Mouse (Mus musculus) limb, embryonic 14.5 days (tissue): ENCODE results near the gene Gdpd5. TPM values are rescaled to one million over a fixed set of nuclear protein-coding genes. Genes with fewer than 3 reads are reported as not detected.

ENCODE experiments used
- ATAC-seq: fragments of 200-750 bp; cut with Nextera tagmentation; 2 replicates; pipeline ENCODE4 v1.8.0; 2017; ENCODE audit warnings: low read depth, moderate number of reproducible peaks, moderate TSS enrichment; ENCODE audit not compliant: low FRiP score
- DNase-seq: peaks from one replicate; pipeline ENCODE4 v3.0.0-alpha.2; 2015; ENCODE audit warnings: low spot score
- H3K27ac ChIP-seq: fragments of 300-500 bp; sonication (generic); replicated peaks from 2 replicates; pipeline ENCODE4 v1.5.1; 2014; ENCODE audit warnings: low read depth, mild to moderate bottlenecking, low read length, moderate library complexity, mixed read lengths
- H3K27me3 ChIP-seq: fragments of 300-500 bp; sonication (generic); 2 replicates; pipeline ENCODE4 v1.6.1; 2014; ENCODE audit warnings: low read length, mixed read lengths; ENCODE audit not compliant: control insufficient read depth, insufficient read depth
- H3K36me3 ChIP-seq: fragments of 300-500 bp; sonication (generic); 2 replicates; pipeline ENCODE4 v1.6.1; 2014; ENCODE audit warnings: mild to moderate bottlenecking, low read length, moderate library complexity, mixed read lengths; ENCODE audit not compliant: control insufficient read depth, insufficient read depth
- H3K4me1 ChIP-seq: fragments of 300-500 bp; sonication (generic); 2 replicates; pipeline ENCODE4 v1.6.1; 2014; ENCODE audit warnings: antibody characterized with exemption, low read length, mixed read lengths; ENCODE audit not compliant: control insufficient read depth, insufficient read depth
- H3K4me2 ChIP-seq: fragments of 300-500 bp; sonication (generic); replicated peaks from 2 replicates; pipeline ENCODE4 v1.6.1; 2014; ENCODE audit warnings: low read depth, mild to moderate bottlenecking, low read length, moderate library complexity; ENCODE audit not compliant: severe bottlenecking
- H3K4me3 ChIP-seq: fragments of 300-500 bp; sonication (generic); replicated peaks from 2 replicates; pipeline ENCODE4 v1.5.1; 2014; ENCODE audit warnings: low read length
- H3K9ac ChIP-seq: fragments of 300-500 bp; sonication (generic); 2 replicates; pipeline ENCODE4 v1.6.1; 2014; ENCODE audit warnings: mild to moderate bottlenecking, low read depth, low read length, moderate library complexity; ENCODE audit not compliant: severe bottlenecking
- H3K9me3 ChIP-seq: fragments of 300-500 bp; sonication (generic); 2 replicates; pipeline ENCODE4 v1.6.1; 2016; ENCODE audit warnings: low read length; ENCODE audit not compliant: control insufficient read depth
- POLR2A ChIP-seq: fragments of 200-500 bp; IDR thresholded peaks from 2 replicates; pipeline ENCODE4 v1.8.0; 2012; ENCODE audit warnings: inconsistent platforms, mild to moderate bottlenecking, moderate library complexity, borderline replicate concordance; ENCODE audit not compliant: insufficient read depth, insufficient read length; ENCODE audit errors: extremely low read depth
- whole genome bisulfite sequencing: fragments of 180-500 bp; shearing (Covaris S2); extraction: QIAGEN DNeasy Blood & Tissue Kit; methylation state at CpG from one replicate; pipeline ENCODE4 v1.1.7; 2014; 5-methylcytosine and 5-hydroxymethylcytosine counted together
- polyA plus RNA-seq, 2 experiments: library from polyadenylated mRNA; depleted of rRNA in 1 of 2; stranded (reverse) in 1 of 2; unstranded in 1 of 2; fragments of >200 nt; fragmentation: Nextera tagmentation in 1 of 2; extraction: Ambion mirVana in 1 of 2; gene quantifications; 2 replicates each; pipeline versions ENCODE4 v1.2.1 to v1.2.3; 2012 to 2014

The Gdpd5 gene
- polyA plus RNA-seq, 2 experiments = 11.8 to 14.5 TPM

DNA sequence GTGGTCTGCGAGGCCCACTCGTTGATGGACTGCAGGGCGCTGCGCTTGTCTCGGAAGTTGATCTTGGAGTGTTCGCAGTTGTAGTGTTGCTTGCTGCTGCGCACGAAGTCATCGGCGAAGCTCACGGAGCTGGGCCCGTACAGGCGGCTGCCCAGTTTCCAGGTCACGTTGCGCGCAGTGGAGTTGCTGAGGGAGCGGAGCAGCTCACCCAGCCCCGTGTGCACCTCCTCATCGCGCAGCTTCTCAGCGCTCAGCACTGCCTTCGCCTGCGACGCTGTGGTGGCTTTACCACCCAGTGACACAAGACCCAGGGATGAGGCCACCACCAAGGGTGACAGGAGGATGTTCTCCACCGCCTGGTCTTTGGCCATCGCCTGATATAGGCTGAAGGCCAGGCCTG is 32.3 kb upstream of the Gdpd5 start:
- DNase-seq (no peak), ATAC-seq (no peak)
- H3K9ac ChIP-seq = no peak overlapping the region; the same call in 1 of the 2 replicates
- no peak overlapping the region for H3K27ac ChIP-seq
- no peak for TF ChIP-seq POLR2A
- no peaks in the 10 kb centered on the region for H3K9me3 ChIP-seq
- peak overlapping the region; percentile 87; the same call in 1 of the 2 replicates for H3K4me2 ChIP-seq
- 95% methylated on average over 26 of the region's 26 CpGs for WGBS
- peak overlapping the region; percentile 0; the same call in 1 of the 2 replicates for H3K4me3 ChIP-seq
- peaks cover 69% of the 10 kb centered on the region for H3K36me3 ChIP-seq
- no peaks in the 10 kb centered on the region for H3K27me3 ChIP-seq
- H3K4me1 ChIP-seq = peaks cover 15% of the 10 kb centered on the region

DNA sequence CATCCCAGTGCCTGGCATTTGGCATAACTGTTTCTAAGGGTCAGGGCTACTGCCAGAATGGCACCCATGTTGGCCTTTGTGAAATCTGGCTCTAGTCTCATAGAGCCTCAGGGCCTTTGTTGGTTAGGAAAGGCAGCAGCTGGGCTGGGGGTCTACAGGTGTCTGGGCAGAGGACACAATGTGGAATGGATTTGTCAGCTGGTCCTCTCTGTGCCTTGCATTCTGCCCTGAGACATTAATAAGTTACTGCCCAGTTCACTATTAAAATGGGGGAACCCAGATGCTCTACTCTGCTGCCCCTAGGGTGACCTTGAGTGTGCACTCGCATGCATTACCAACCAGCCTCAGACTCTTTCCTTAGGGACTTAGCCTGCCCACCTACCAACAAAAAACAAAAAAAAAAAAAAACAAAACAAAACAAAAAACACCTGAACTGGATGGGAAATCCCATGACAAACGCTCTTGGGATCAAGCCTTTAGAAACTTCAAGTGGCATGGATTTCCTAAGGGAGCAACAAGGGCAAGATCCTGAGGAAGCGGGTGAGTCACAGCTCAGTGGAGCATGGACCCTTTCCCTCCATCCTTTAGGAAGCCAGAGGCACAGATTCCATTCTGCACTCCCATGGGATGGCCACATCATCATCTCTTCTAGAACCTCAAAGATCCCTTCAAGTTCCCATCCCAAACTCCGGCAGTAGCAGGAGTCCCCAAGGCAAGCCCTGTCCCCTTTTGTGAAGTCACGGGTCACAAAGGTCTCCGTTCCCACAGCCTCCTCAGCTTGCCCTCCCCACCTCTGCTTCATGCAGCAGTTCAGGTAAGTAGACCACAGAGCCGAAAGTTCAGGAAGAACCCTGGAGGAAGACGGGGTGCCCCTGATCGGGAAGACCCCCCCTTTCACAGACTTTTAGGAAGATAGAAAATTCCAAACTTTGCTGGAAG is 31.2 kb upstream of the Gdpd5 start:
- Histone ChIP-seq H3K9me3 (no peaks in the 10 kb centered on the region), H3K36me3 (peaks cover 57% of the 10 kb centered on the region), H3K9ac (peak overlapping the region; percentile 93), H3K4me3 (peak overlapping the region; percentile 88), H3K27ac (0 out of 2 replicates have a peak overlapping the region, but pooled peaks have one; percentile 93), H3K27me3 (no peaks in the 10 kb centered on the region), H3K4me1 (peaks cover 25% of the 10 kb centered on the region), H3K4me2 (peak overlapping the region; percentile 87)
- no peak for DNase-seq
- WGBS = 62% methylated on average over 9 of the region's 9 CpGs
- ATAC-seq = no peak
- no peak for TF ChIP-seq POLR2A

- Histone ChIP-seq H3K4me2 (peak overlapping the region; percentile 87), H3K36me3 (peaks cover 45% of the 10 kb centered on the region), H3K9ac (peak overlapping the region; percentile 93), H3K4me3 (peak overlapping the region; percentile 88), H3K27ac (peak overlapping the region; percentile 93), H3K4me1 (peaks cover 37% of the 10 kb centered on the region), H3K27me3 (no peaks in the 10 kb centered on the region), H3K9me3 (no peaks in the 10 kb centered on the region)
- no peak for ATAC-seq
- WGBS = 5% methylated on average over 12 of the region's 12 CpGs
- TF ChIP-seq POLR2A = no peak
- DNase-seq = peak; percentile 77
These were observed 30.0 kb upstream of the Gdpd5 start for GRCm38 (mm10) chr7:99351104-99351801.

- Histone ChIP-seq H3K4me2 (peak overlapping the region; percentile 87), H3K9me3 (no peaks in the 10 kb centered on the region), H3K4me1 (peaks cover 44% of the 10 kb centered on the region), H3K36me3 (peaks cover 38% of the 10 kb centered on the region), H3K9ac (peak overlapping the region; percentile 93), H3K27me3 (no peaks in the 10 kb centered on the region), H3K27ac (peak overlapping the region; percentile 93), H3K4me3 (peak overlapping the region; percentile 88)
- peak; percentile 7; the same call in 1 of the 2 replicates for ATAC-seq
- TF ChIP-seq POLR2A = no peak; the same call in 1 of the 2 replicates
- under 1% methylated on average over 18 of the region's 18 CpGs for WGBS
- peak; percentile 78 for DNase-seq
These were observed 29.3 kb upstream of the Gdpd5 start for GRCm38 (mm10) chr7:99351802-99352517.
